Mouse (Mus musculus): Measurements from ENCODE around the gene Lag3. TPM values are rescaled to one million over a fixed set of nuclear protein-coding genes. Genes with fewer than 3 reads are reported as not detected.
"Not testable (repeated sequence)": the region's sequence is repeated elsewhere in the genome, so short reads cannot be mapped to it uniquely, and the experiment has no call there.

Lag3 gene
- polyA plus RNA-seq, 1 experiment from 2014 or later: 1.5 TPM

DNA sequence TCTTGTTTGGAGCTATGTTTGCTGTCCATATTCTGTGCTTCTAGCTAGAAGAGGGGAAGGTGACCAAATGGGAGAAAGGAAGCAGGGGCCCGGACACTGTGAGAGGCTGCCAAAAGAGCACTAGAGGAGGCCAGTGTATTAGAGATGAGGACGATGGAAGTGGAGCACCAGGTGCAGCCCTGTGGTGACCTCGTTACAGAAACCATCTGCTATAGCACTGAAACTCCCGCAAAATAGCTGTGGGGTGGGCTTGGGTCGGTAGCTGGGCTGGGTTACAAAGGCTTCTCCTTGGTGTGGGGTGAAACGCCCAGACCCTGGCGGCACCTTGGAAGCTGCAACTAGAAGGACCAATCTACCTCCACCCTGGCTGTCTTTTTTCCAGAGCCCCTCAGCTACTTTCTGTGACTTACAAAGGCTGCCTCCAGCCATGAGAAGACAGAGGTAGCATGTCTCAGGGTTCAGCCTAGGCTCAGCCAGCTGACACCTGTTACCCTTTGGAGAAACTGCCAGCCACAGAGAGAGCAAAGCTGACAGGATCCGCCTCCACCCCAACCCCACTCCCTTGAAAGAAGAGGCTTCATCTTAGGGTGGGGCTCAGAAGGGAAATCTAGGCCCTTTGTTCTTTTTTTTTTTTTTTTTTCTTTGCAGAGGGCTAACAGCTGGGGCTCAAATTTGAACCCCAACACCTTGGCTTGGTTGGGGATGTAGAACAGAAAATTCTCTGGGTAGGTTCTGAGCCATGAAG, 11.3 kb downstream of the Lag3 start:
- H3K79me2 ChIP-seq (ENCODE audit: inconsistent target): no peaks in the 10 kb centered on the region
- WGBS (ENCODE audit: missing documents): 85% methylated on average over 8 of the region's 8 CpGs
- H3K4me3 ChIP-seq (ENCODE audit: inconsistent target): no peak overlapping the region
- no peaks in the 10 kb centered on the region for H3K36me3 ChIP-seq (ENCODE audit: inconsistent target)
- H3K27ac ChIP-seq: peak overlapping the region; percentile 97

DNA sequence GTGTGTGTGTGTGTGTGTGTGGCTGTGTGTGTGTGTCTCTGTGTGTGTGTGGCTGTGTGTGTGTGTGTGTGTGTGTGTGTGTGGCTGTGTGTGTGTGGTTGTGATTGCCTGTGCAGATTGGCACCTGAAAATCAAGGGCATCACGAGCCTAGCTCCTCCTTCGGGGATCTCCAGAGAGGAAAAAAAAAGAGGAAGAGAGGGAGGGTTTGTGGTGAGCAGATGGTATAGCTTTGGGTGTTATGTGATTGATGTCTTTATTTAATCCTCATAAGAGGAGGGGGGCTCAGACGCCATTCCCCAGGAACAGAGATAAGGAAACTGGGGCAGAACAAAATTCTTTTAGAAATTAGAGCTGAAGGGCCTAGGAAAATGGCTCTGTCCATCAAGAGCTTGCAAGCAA, 13.1 kb downstream of the Lag3 start:
- Histone ChIP-seq H3K79me2 (ENCODE audit: inconsistent target) (no peaks in the 10 kb centered on the region), H3K27ac (peak overlapping the region; percentile 97), H3K36me3 (ENCODE audit: inconsistent target) (no peaks in the 10 kb centered on the region), H3K4me3 (ENCODE audit: inconsistent target) (no peak overlapping the region)
- 0% methylated on average over 3 of the region's 3 CpGs for WGBS (ENCODE audit: missing documents)

DNA sequence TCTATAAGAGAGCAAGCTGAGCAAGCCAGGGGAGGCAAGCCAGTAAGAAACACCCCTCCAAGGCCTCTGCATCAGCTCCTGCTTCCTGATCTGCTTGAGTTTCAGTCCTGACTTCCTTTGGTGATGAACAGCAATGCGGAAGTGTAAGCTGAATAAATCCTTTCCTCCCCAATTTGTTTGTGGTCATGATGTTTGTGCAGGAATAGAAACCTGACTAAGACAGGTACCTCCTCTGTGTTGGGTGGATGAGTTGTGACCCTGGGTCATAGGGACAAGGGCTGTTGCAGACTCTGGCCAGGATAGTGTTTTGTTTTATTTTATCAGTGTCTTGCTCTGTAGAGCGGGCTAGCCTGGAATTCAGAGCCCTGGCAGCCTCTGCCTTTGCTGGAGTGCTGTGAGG, 17.4 kb downstream of the Lag3 start:
- H3K36me3 ChIP-seq (ENCODE audit: inconsistent target); H3K79me2 ChIP-seq (ENCODE audit: inconsistent target); H3K4me3 ChIP-seq (ENCODE audit: inconsistent target): not testable (repeated sequence)
- WGBS (ENCODE audit: missing documents): 100% methylated on average over 1 of the region's 2 CpGs
- H3K27ac ChIP-seq: peak overlapping the region; percentile 77

DNA sequence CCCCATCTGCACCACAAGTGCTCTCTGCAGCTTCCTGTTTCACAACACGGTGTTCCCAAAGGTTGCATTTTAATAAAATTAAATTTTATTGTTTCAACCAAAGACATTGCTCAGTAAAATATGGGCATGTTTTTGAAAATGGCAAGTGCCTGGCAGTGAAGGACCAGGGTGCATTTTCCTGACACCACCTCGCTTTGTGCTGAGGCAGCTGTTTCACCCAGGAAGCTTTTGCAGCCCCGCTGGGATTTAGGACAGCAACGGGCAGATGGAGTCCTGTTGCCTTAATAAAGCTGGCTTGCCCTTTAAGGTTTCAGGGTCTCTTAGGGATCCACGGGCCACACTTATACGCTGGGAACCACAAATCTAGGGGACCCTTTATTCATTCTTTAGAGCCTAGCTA, 20.5 kb downstream of the Lag3 start:
- H3K4me3 ChIP-seq (ENCODE audit: inconsistent target): no peak overlapping the region
- WGBS (ENCODE audit: missing documents): 64% methylated on average over 6 of the region's 6 CpGs
- no peak overlapping the region for H3K27ac ChIP-seq
- no peaks in the 10 kb centered on the region; the same call in 1 of the 2 replicates for H3K79me2 ChIP-seq (ENCODE audit: inconsistent target)
- no peaks in the 10 kb centered on the region for H3K36me3 ChIP-seq (ENCODE audit: inconsistent target)

DNA sequence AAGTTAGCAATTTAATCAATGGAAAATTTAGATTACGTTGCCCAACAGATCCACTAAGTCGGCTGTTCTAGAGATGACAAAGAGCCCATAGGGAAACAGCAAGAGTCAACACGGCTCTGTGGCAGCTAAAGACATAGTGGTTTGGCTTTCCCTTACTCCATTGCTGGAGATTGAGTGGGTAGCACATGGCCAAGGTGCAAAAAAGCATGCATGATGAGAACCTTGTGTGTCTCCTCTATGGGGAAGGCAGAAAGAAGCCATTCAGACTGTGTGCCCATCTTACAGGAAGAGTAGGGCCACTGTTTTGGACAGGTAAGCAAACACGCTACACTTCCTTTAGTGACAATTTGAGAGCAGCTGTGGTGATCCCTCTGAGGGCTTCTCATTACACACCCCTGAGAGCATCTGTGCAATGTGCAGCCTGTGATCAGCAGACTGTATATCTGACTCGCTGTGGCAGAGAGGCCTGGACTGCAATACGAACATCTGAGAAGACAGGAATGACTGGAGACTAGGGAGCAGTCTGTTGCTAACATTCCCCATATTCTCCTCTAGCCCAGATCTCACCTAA, 22.9 kb downstream of the Lag3 start:
- 92% methylated on average over 5 of the region's 6 CpGs for WGBS (ENCODE audit: missing documents)
- Histone ChIP-seq H3K27ac (no peak overlapping the region), H3K79me2 (ENCODE audit: inconsistent target) (no peaks in the 10 kb centered on the region; the same call in 1 of the 2 replicates), H3K36me3 (ENCODE audit: inconsistent target) (no peaks in the 10 kb centered on the region), H3K4me3 (ENCODE audit: inconsistent target) (no peak overlapping the region)

DNA sequence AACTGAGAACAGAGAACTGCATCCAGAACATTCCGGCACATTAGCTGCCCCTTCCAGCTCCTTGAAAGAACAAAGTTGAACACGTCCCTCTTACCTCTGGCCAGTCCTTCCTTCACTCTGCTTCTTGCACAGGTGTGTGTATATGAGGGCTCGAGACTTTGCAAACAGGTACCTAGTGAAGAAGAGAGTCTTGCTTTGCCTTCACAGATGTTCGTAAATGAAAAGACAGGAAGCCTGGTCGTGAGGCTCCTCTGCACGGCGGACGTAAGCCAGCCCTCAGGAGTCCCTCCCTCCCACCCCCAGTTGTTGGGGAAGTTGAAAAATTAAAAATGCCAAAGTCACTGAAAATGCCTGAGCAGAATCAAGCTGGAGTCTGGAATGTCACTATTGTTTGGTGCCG, 23.5 kb downstream of the Lag3 start, which contains the start of gene Cd4:
TSS of gene Cd4 (minus strand) at position 236 of the 400 bp plus-strand sequence.
- 67% methylated on average over 9 of the region's 9 CpGs for WGBS (ENCODE audit: missing documents)
- H3K4me3 ChIP-seq (ENCODE audit: inconsistent target): no peak within 1 kb of the TSS

DNA sequence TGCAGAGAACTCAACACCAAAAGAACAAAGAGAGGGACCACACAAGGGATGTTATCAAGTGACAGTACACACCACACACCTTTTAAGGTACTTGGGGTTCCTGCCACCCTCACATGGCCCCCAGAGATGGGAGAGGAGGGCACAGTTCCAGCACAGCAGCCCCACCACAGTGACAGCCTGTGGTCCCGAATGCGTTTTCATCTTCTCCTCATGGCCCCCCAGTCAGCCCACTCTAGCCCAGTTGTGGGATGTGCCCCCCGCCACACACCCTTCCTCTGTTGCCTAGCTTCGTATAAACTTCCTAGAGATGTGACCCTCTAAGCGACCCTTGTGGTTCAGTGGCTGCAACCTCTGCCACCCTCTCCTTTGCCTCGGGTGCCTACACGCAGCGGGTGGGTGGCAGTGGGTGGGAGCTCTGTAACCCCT, 25.5 kb downstream of the Lag3 start:
- H3K4me3 ChIP-seq (ENCODE audit: inconsistent target): no peak overlapping the region
- no peaks in the 10 kb centered on the region; the same call in 1 of the 2 replicates for H3K79me2 ChIP-seq (ENCODE audit: inconsistent target)

More for the DNA sequence above, 23.5 kb downstream of the Lag3 start, which contains the start of gene Cd4:
- H3K36me3 ChIP-seq (ENCODE audit: inconsistent target): no peaks in the 10 kb centered on the region
- no peak within 1 kb of the TSS for H3K27ac ChIP-seq
- H3K79me2 ChIP-seq (ENCODE audit: inconsistent target): no peaks in the 10 kb centered on the region; the same call in 1 of the 2 replicates

DNA sequence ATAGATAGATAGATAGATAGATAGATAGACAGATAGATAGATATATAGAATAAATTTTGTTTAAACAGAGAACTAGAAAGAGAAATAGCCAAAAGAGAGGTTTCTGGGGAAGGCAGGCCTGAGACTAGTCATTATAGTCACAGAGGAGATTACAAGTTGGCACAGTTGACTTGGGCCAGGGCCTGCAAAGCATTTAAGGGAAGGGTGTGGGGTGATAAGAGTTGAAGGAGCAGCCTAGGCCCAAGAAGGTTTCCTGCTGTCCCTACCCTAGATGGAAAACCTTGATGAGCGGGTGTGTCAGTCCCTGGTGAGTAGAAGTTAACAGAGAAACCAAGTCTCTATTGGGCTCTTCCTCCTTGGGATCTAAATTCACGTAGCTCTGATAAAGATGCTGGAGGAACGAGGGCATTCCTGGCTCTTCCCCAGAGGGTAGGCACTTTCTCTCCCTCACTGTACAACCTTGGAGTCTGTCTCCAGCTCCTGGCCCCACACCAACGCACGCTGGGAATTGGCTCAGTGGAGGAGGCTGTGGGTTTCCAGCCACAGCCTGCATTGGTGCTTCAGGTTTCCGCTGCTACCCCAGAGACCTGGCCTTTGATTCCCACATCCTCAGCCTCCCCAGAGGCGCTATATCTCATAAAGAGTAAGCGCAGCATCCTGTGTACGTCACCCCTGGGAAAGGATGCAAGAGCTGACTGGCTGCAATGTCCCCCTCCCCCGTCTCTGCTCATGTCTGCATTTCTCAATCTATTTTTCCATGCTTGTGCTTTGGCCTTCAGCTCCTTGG, 26.6 kb downstream of the Lag3 start:
- Histone ChIP-seq H3K79me2 (ENCODE audit: inconsistent target) (no peaks in the 10 kb centered on the region; the same call in 1 of the 2 replicates), H3K4me3 (ENCODE audit: inconsistent target) (no peak overlapping the region), H3K36me3 (ENCODE audit: inconsistent target) (no peaks in the 10 kb centered on the region), H3K27ac (no peak overlapping the region)
- 92% methylated on average over 10 of the region's 10 CpGs for WGBS (ENCODE audit: missing documents)

More for the DNA sequence above, 25.5 kb downstream of the Lag3 start:
- H3K27ac ChIP-seq: no peak overlapping the region
- 85% methylated on average over 8 of the region's 8 CpGs for WGBS (ENCODE audit: missing documents)
- H3K36me3 ChIP-seq (ENCODE audit: inconsistent target): no peaks in the 10 kb centered on the region

DNA sequence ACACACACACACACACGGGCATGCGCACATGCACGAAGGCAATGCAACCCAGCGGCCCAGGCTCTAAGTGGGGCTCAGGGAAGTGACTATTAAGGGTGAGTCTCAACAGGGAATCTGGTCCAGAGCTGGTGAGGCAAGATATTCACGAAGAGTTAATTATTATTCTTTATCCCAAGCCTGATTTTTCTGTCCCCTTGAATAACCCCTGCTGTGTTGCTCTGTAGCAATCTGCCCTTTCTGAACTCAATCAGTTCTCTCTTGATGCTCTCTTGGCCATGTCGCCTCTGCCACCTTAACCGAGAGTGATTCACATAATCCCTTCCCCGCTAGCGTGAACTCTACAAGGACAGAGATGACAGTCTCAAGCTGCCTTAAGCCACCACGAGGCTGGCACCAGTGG, 28.2 kb downstream of the Lag3 start:
- Histone ChIP-seq H3K4me3 (ENCODE audit: inconsistent target) (no peak overlapping the region), H3K36me3 (ENCODE audit: inconsistent target) (no peaks in the 10 kb centered on the region), H3K27ac (no peak overlapping the region), H3K79me2 (ENCODE audit: inconsistent target) (no peaks in the 10 kb centered on the region; the same call in 1 of the 2 replicates)
- WGBS (ENCODE audit: missing documents): 82% methylated on average over 6 of the region's 10 CpGs

DNA sequence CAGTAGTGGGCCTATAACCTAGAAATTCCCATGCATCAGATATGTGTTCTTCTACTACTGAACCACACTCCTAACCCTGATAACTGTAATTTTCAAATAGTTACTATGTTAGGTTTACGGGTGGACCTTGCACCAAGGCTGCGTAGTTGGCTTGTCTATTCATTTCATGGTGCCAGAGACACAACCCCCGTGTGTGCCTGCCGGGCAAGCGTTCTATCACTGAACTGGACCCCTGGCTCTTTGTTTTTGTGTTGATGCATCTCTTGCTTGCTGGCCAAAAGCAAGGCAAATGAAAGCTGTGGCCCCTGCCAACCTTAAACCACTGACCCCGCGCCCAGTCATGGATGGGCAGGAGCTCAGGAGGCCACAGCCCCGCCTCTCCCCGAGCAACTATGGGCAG, 29.7 kb downstream of the Lag3 start:
- Histone ChIP-seq H3K79me2 (ENCODE audit: inconsistent target) (no peaks in the 10 kb centered on the region; the same call in 1 of the 2 replicates), H3K4me3 (ENCODE audit: inconsistent target) (no peak overlapping the region), H3K36me3 (ENCODE audit: inconsistent target) (no peaks in the 10 kb centered on the region), H3K27ac (no peak overlapping the region)
- WGBS (ENCODE audit: missing documents): 94% methylated on average over 9 of the region's 9 CpGs

DNA sequence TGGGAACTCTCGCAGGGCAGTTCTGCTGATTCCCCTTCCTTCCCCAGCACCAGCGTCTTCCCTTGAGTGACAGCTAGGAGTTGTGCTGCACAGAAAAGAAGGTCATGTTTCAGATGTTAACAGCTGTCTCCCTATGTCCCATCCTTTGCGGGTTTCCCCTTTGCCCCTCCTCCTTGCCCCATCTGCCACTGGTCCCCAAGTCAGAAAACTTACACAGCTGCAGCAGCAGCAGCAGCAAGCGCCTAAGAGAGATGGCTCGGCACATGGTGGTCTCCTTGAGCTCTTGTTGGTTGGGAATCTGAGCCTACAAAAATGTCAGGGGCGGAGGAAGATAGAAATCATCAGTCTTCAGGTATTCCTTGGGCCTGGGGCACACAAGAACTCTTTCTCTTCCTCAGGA, 32.1 kb downstream of the Lag3 start:
- H3K4me3 ChIP-seq (ENCODE audit: inconsistent target): no peak overlapping the region
- H3K27ac ChIP-seq: no peak overlapping the region
- H3K79me2 ChIP-seq (ENCODE audit: inconsistent target): no peaks in the 10 kb centered on the region
- 72% methylated on average over 6 of the region's 6 CpGs for WGBS (ENCODE audit: missing documents)
- H3K36me3 ChIP-seq (ENCODE audit: inconsistent target): no peaks in the 10 kb centered on the region

DNA sequence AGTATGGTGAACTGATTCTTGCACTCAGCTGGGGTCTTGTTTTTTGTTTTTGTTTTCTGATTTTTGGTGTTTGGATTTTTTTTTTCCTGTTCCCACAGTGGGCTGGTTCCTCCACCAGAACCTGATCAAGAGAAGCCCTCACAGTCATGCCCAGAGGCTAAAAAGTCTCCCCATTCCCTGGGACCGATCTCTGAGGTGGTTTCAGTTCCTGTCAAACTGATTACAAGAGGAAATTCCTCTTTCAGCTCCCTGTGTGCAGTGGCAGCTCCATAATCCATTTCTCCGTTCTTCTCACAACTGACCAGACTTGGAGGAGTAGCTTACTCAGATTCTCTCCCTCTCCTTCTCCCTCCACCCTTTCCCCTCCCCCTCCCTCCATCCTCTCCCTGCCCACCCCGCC, 37.2 kb downstream of the Lag3 start:
- no peaks in the 10 kb centered on the region for H3K36me3 ChIP-seq (ENCODE audit: inconsistent target)
- 0% methylated on average over 2 of the region's 3 CpGs for WGBS (ENCODE audit: missing documents)
- H3K27ac ChIP-seq: peak overlapping the region; percentile 36

DNA sequence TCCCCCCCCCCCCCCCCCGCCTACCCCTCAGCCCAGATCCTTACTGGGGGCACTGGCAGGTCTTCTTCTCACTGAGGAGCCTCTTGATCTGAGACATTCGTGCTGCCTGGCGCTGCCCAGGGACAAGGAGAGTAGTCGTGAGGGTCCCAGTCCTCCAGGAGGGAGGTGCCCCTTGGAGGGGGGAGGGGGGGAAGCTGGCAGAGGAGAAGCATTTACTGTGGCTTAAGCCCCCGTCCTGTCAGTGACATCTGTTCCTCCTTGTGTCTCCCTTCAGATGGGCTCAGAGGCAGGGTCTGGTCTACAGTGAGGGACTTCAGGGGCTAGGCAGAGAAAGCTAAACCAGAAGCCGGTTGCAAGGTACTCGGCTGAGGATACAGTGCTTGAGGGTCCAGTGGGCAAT, 44.9 kb downstream of the Lag3 start:
- H3K4me3 ChIP-seq (ENCODE audit: inconsistent target): no peak overlapping the region
- H3K27ac ChIP-seq: no peak overlapping the region
- WGBS (ENCODE audit: missing documents): 89% methylated on average over 6 of the region's 7 CpGs
- H3K36me3 ChIP-seq (ENCODE audit: inconsistent target): peaks cover 2% of the 10 kb centered on the region; the same call in 1 of the 2 replicates
- peaks cover 18% of the 10 kb centered on the region; the same call in 1 of the 2 replicates for H3K79me2 ChIP-seq (ENCODE audit: inconsistent target)

More for the DNA sequence above, 37.2 kb downstream of the Lag3 start:
- H3K4me3 ChIP-seq (ENCODE audit: inconsistent target): no peak overlapping the region
- H3K79me2 ChIP-seq (ENCODE audit: inconsistent target): no peaks in the 10 kb centered on the region

DNA sequence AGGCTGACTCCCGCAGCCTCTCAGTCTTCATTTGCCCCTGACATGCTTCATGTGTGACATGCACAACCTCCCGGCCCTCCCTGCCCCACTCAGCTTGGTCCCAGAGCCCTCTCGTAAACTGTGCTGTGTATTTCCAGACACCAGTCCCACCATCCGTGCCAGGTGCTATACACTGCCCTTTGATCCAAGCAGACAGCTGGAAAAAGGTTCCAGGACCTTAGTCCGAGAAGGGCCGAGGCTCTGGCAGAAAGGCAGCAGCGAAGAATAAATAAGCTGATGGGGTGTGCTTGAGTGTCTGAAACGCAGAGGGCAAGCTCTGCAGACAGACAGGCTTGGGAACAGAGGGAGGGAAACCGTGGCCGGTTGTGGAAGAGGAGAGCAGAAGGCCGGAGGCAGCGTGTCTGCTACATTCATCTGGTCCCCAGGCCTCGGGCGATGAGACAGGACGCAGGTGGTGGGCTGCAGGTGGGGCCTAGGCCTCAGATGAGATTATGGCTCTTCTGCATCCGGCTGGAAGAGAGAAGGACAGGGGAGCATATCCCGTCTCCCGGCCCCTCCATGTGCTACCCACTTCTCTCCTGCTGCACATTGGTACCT, 45.6 kb downstream of the Lag3 start:
- Histone ChIP-seq H3K79me2 (ENCODE audit: inconsistent target) (peaks cover 25% of the 10 kb centered on the region; the same call in 1 of the 2 replicates), H3K36me3 (ENCODE audit: inconsistent target) (peaks cover 9% of the 10 kb centered on the region; the same call in 1 of the 2 replicates), H3K27ac (no peak overlapping the region), H3K4me3 (ENCODE audit: inconsistent target) (no peak overlapping the region)
- WGBS (ENCODE audit: missing documents): 96% methylated on average over 17 of the region's 18 CpGs

All from macrophage (primary cell).